Mouse (Mus musculus) G1E (cell line): ENCODE results near the gene Anxa6.

Experiments
- CTCF ChIP-seq: IDR thresholded peaks from 2 replicates; pipeline ENCODE4 v1.5.1; 2012; ENCODE audit warnings: low read depth, low read length, inconsistent platforms, mixed read lengths
- TAL1 ChIP-seq: conservative IDR thresholded peaks from 2 replicates; pipeline ENCODE4 v1.6.1; 2012; ENCODE audit warnings: low read depth, low read length, inconsistent platforms, mixed read lengths

GRCm38 (mm10) chr11:54955735-54956480 is 77.3 kb downstream of the Anxa6 start:
- no peak for TF ChIP-seq CTCF
- no peak for TF ChIP-seq TAL1
